Mouse (Mus musculus): ENCODE results near the gene Etl4. TPM values are rescaled to one million over a fixed set of nuclear protein-coding genes. Genes with fewer than 3 reads are reported as not detected.
"Not testable (repeated sequence)": the region's sequence is repeated elsewhere in the genome, so short reads cannot be mapped to it uniquely, and the experiment has no call there.

Gene Etl4
- total RNA-seq, 2 experiments from 2014 or later, result 52.6 to 77.5 TPM

GRCm38 (mm10) chr2:20167073-20167472 is 257.5 kb downstream of the Etl4 start:
- no peak for DNase-seq (ENCODE audit: low spot score)

GRCm38 (mm10) chr2:20167566-20167965 is 258.0 kb downstream of the Etl4 start:
- peak; percentile 2 for DNase-seq (ENCODE audit: low spot score)

GRCm38 (mm10) chr2:20168156-20168555 is 258.6 kb downstream of the Etl4 start:
- no peak for DNase-seq (ENCODE audit: low spot score)

GRCm38 (mm10) chr2:20176456-20177184 is 267.0 kb downstream of the Etl4 start:
- DNase-seq (ENCODE audit: low spot score), result not testable (repeated sequence)

- not testable (repeated sequence) for DNase-seq (ENCODE audit: low spot score)
Observed at GRCm38 (mm10) chr2:20177236-20177635, 267.7 kb downstream of the Etl4 start.

- DNase-seq (ENCODE audit: low spot score), result not testable (repeated sequence)
Observed at GRCm38 (mm10) chr2:20180561-20180960, 271.0 kb downstream of the Etl4 start.

GRCm38 (mm10) chr2:20187223-20187622 is 277.6 kb downstream of the Etl4 start:
- not testable (repeated sequence) for DNase-seq (ENCODE audit: low spot score)

GRCm38 (mm10) chr2:20203011-20203410 is 293.4 kb downstream of the Etl4 start:
- DNase-seq (ENCODE audit: low spot score), result no peak

GRCm38 (mm10) chr2:20206647-20207046 is 297.1 kb downstream of the Etl4 start:
- DNase-seq (ENCODE audit: low spot score), result no peak

- DNase-seq (ENCODE audit: low spot score), result no peak
Observed at GRCm38 (mm10) chr2:20208683-20209194, 299.2 kb downstream of the Etl4 start.

GRCm38 (mm10) chr2:20209359-20209758 is 299.8 kb downstream of the Etl4 start:
- no peak for DNase-seq (ENCODE audit: low spot score)

- DNase-seq (ENCODE audit: low spot score), result no peak
Observed at GRCm38 (mm10) chr2:20216275-20216674, 306.7 kb downstream of the Etl4 start.

GRCm38 (mm10) chr2:20216686-20217437 is 307.3 kb downstream of the Etl4 start:
- DNase-seq (ENCODE audit: low spot score), result no peak

GRCm38 (mm10) chr2:20231371-20231770 is 321.8 kb downstream of the Etl4 start:
- DNase-seq (ENCODE audit: low spot score), result no peak

- DNase-seq (ENCODE audit: low spot score), result no peak
Observed at GRCm38 (mm10) chr2:20248043-20248664, 338.6 kb downstream of the Etl4 start.

GRCm38 (mm10) chr2:20249403-20249802 is 339.8 kb downstream of the Etl4 start:
- peak; percentile 22 for DNase-seq (ENCODE audit: low spot score)

GRCm38 (mm10) chr2:20276124-20276523 is 366.5 kb downstream of the Etl4 start:
- DNase-seq (ENCODE audit: low spot score), result peak; percentile 32

GRCm38 (mm10) chr2:20281903-20282302 is 372.3 kb downstream of the Etl4 start:
- DNase-seq (ENCODE audit: low spot score), result no peak

- DNase-seq (ENCODE audit: low spot score), result no peak
Observed at GRCm38 (mm10) chr2:20284425-20284824, 374.8 kb downstream of the Etl4 start.

- no peak for DNase-seq (ENCODE audit: low spot score)
Observed at GRCm38 (mm10) chr2:20290982-20291740, 381.6 kb downstream of the Etl4 start.

GRCm38 (mm10) chr2:20291741-20292110 is 382.1 kb downstream of the Etl4 start:
- DNase-seq (ENCODE audit: low spot score), result no peak
